Mouse (Mus musculus) adipose tissue, adult 10 weeks (tissue): ENCODE data around the gene Cideb. TPM values are rescaled to one million over a fixed set of nuclear protein-coding genes. Genes with fewer than 3 reads are reported as not detected.

Experiments
- polyA plus RNA-seq: library from polyadenylated mRNA; stranded (reverse); fragments of 350-450 nt; fragmentation: Illumina TruSeq; extraction: RNeasy Lipid Tissue Mini Kit (QIAGEN cat#74804); gene quantifications from one replicate; pipeline ENCODE4 v1.2.3, GENCODE M21; 2014; ENCODE audit warnings: low read depth, low replicate concordance

Gene Cideb
- 5.3 TPM for polyA plus RNA-seq

DNA sequence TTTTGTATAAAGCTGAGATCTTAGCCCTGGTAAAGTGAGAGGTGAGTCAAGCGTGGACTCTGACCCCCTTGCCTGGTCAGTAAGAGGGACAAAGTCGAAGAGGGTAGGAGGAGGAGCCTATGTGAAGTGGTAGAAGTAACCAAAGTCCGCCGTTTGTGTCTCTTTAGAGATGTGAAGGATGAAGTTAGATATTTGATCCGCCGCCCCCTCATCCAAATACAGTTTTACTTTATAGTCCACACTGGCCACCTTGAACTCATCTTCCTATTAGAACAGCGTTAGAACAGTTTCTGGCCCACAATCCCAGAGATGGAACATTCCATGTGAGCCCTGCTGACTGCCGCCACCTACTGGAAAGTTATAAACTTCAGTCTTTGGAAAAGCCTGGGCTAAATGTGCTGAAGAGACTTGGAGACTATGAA, at the start of gene Cideb:
Gene Cideb (minus strand): TSS at position 96 of the 422 bp plus-strand sequence.

DNA sequence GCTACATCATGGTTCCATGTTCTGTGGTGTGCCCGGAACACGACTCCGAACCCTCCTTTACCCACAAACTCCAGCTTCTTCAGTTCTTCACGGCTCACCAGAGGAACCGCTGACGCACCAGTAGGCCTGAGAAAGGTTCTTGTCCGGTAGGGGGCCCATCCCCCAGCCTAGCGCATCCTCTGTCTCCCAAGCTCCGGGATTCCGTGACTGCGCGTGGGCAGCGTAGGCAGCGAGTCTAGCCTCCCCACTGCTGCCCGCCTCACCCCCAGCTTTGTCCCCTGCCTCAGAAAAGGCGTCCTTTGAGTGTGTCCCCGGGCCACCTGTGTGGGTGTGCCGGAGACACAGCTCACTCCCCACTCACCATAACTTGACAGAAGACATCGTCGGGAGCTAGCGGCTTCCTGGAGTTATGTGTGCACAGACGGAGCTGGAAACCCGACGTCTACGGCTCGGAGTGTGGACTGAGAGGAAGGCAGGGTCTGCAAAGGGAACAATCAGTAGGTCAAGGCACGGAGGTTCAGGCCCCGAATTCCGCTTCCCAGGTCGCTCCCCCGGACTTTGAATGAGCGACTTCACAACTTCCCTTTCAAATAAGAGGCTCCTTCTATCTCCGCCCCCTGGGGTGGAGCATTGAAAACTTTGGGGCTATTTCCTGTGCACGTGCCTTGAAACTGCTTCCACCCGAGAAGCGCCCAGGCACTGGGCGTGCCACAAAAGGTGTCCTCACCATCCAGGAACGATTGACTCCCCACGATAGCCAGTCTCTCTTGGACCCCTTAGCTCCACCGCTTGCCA, 30.2 kb upstream of the Cideb start, which contains the start of gene Ripk3:
Gene Ripk3 (minus strand): TSS at position 610 of the 795 bp plus-strand sequence.

DNA sequence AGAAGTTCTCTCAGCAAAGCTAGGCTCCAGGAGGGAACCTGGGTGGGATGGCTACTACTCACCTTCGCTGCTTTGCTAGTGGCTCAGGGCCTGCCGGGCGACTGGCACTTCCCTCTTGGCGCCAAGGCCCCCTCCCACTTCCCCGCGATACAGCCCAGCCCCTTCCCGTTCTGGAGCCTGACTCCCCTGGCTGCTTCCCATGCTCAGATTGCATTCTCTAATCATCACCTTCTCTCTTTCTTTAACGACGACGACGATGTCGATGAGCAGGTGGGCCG, 25.6 kb upstream of the Cideb start, which contains the start of gene Adcy4:
Gene Adcy4 (minus strand): TSS at position 138 of the 278 bp plus-strand sequence.

DNA sequence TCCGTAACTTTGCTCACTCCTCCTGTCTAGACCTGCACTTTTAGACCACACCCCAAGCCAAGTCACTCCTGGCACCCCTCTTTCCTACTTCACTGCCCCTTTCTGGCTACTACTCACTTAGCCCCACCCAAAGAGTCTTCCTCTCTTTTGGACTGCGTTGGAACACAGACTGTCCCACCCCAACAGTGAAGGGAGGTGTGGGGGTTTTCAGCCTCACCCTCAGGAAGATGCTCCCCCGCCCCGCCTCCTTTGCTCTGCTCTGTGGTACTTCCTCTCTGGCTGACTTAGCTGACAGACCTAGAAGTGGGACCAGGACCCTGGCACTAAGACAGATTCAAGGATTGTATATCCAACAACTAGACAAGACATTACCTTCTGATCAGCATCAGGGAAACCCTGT, 7.4 kb upstream of the Cideb start, which contains the start of gene Ltb4r1:
Gene Ltb4r1 (plus strand): TSS at position 267 of the 400 bp plus-strand sequence.

DNA sequence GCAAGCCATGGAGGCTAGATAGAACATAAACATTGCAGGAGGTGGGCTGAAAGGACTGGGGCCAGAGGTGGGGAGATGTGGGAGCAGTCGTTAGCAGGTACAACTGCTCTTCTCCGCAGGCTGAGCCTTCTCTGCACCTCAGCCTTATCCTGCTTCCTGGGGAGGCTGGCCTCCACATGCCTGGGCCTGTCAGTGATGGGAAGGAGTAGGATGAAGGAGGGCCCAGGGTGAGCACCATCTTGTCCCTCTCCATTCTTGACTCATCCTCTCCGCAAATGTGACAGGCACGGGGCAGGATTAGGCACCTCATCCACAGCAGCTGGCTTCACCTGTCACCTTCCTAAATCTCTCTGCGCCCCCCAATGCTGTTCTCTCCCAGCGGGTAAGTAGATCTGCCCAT, 2.9 kb upstream of the Cideb start, which contains the start of gene Ltb4r2:
Gene Ltb4r2 (plus strand): TSS at position 266 of the 400 bp plus-strand sequence.

DNA sequence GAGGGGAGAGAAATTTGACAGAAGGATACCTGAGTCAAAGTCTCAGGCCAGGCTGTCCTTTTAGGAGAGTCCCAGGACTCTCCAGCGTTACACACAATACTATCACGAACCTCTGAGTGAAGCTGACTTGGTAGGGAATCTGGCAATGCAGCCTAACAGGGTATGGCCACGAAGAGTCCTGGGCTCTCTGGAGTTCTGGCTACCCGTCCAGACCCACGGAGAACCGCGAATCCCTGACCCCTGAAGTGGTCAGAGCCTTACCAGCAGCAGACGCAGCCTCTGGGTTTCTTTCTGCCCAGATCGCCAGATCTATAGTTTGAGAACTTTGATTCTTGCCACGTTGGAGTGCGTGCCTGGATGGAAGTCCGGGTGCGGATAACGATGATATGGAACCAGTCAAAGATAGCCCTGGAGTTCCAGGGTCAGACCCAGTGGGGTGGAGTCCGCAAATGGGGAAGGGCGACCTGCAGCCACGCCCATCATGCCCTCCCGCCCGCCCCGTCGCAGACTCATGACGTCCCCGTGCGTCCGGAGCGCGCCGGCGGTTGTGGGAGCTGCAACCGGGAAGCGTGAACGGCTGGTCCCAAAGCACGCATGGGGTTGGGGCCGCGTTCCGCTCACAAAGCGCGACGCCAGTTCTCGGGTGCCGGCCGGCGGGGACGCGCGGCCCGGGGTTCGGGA, 12.9 kb downstream of the Cideb start, which contains the start of the genes Dhrs1 and Nop9:
Gene Dhrs1 (minus strand): TSS at position 511 of the 681 bp plus-strand sequence.
Gene Nop9 (plus strand): TSS at position 514 of the 681 bp plus-strand sequence.

DNA sequence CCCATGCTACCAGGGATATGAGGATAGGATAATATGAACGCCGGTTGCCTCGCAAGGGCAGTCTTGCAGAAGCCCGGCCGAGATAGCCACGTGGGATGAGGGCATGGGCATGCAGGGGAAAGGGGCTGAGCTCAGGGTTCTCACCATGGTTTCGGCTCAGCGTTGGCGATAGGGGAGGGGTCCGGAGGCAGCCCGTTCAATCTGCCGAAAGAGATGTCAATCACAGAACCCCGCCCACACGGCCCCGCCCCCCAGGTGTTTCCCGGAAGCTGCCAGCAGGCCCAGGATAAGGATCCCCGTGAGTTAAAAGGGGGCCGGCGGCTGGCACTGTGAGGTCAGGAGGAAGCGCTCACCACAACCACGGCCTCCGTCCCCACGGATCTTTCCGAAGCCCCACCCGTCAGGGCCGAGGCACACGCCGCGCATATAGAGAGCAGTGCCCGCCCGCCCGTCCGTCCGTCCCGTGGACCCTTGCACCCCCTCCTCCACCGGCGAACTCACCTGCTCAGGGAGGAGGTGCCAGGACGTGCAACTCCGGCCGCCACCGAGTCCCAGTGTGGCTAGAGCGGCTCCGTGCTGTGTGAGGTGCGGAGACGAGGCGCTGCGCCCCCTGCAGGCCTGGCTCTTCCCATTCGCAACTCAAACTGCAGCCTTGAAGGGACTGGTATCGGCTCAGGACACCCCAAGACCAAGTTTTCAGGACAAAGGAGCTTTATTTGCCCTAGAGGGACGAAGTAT, 36.4 kb downstream of the Cideb start, which contains the start of gene Rabggta:
Gene Rabggta (minus strand): TSS at position 564 of the 738 bp plus-strand sequence.

DNA sequence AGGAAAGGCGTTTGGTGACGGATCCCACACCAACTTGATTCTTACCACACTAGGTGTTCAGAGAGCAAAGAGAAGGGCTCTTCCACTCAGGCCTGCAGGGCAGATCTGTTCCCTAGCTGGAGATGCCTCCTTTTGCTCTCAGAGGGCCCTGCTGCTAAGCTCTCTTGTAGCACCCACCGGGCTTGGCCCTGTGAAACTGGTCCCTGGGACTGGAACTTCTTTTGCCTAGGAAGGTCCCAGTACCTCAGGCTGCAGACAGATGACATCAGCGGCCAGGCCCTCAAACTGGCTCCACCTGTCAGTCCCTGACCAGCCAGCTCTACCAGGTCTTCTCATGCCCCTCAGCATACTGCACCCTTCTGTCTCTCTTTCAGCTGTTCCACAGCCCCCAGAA, 44.5 kb downstream of the Cideb start, which contains the start of gene Tgm1:
Gene Tgm1 (minus strand): TSS at position 198 of the 394 bp plus-strand sequence.

Other genes starting within 250 kb of the Cideb start
- not detected for gene Cpne6, start 248.0 kb downstream of the Cideb start, polyA plus RNA-seq
- not detected for gene Nrl, start 233.5 kb downstream of the Cideb start, polyA plus RNA-seq
- gene Pck2, start 218.2 kb downstream of the Cideb start, polyA plus RNA-seq = 33.9 TPM
- gene Dcaf11, start 198.5 kb downstream of the Cideb start, polyA plus RNA-seq = 139 TPM
- 1.9 TPM for gene A730061H03Rik, start 198.1 kb downstream of the Cideb start, polyA plus RNA-seq
- gene Fitm1, start 182.8 kb downstream of the Cideb start, polyA plus RNA-seq = 0.46 TPM
- 110 TPM for gene Psme1, start 180.3 kb downstream of the Cideb start, polyA plus RNA-seq
- 40.1 TPM for gene Emc9, start 173.2 kb downstream of the Cideb start, polyA plus RNA-seq
- gene Psme2, start 167.3 kb downstream of the Cideb start, polyA plus RNA-seq = 153 TPM
- 20.2 TPM for gene Rnf31, start 166.8 kb downstream of the Cideb start, polyA plus RNA-seq
- gene Irf9, start 154.9 kb downstream of the Cideb start, polyA plus RNA-seq = 46.8 TPM
- gene Rec8, start 140.4 kb downstream of the Cideb start, polyA plus RNA-seq = 25.8 TPM
- gene Ipo4, start 122.5 kb downstream of the Cideb start, polyA plus RNA-seq = 45.8 TPM
- gene Gm49378, start 120.6 kb downstream of the Cideb start, polyA plus RNA-seq = 0.86 TPM
- gene Tm9sf1, start 114.7 kb downstream of the Cideb start, polyA plus RNA-seq = 96.9 TPM
- gene Tssk4, start 108.3 kb downstream of the Cideb start, polyA plus RNA-seq = 5.4 TPM
- 46.3 TPM for gene Mdp1, start 98.0 kb downstream of the Cideb start, polyA plus RNA-seq
- gene Gmpr2, start 86.5 kb downstream of the Cideb start, polyA plus RNA-seq = 25.4 TPM
- gene Nedd8, start 86.3 kb downstream of the Cideb start, polyA plus RNA-seq = 186 TPM
- 14.4 TPM for gene Tinf2, start 76.6 kb downstream of the Cideb start, polyA plus RNA-seq
- 2.5 TPM for gene Tgm1, start 44.5 kb downstream of the Cideb start, polyA plus RNA-seq
- gene Rabggta, start 36.2 kb downstream of the Cideb start, polyA plus RNA-seq = 28.8 TPM
- gene Dhrs1, start 12.8 kb downstream of the Cideb start, polyA plus RNA-seq = 77.8 TPM
- 15.5 TPM for gene Nop9, start 12.8 kb downstream of the Cideb start, polyA plus RNA-seq
- 0.77 TPM for gene Ltb4r2, start 3.0 kb upstream of the Cideb start, polyA plus RNA-seq
- 2.9 TPM for gene Ltb4r1, start 7.5 kb upstream of the Cideb start, polyA plus RNA-seq
- gene Adcy4, start 25.6 kb upstream of the Cideb start, polyA plus RNA-seq = 9.6 TPM
- 3.7 TPM for gene Ripk3, start 30.4 kb upstream of the Cideb start, polyA plus RNA-seq
- 8.8 TPM for gene Nfatc4, start 64.7 kb upstream of the Cideb start, polyA plus RNA-seq
- gene Nynrin, start 95.6 kb upstream of the Cideb start, polyA plus RNA-seq = 4.7 TPM
- gene Cbln3, start 125.9 kb upstream of the Cideb start, polyA plus RNA-seq = 0.21 TPM
- 19.3 TPM for gene Khnyn, start 126.5 kb upstream of the Cideb start, polyA plus RNA-seq
- 52.9 TPM for gene Sdr39u1, start 141.8 kb upstream of the Cideb start, polyA plus RNA-seq
- 7.3 TPM for gene Cma1, start 186.2 kb upstream of the Cideb start, polyA plus RNA-seq
- gene Cma2, start 192.5 kb upstream of the Cideb start, polyA plus RNA-seq = not detected